Mouse (Mus musculus) ovary, adult 2 months (tissue): ENCODE measurements around the gene Aloxe3. TPM values are rescaled to one million over a fixed set of nuclear protein-coding genes. Genes with fewer than 3 reads are reported as not detected.

Source experiments
- polyA plus RNA-seq: library from polyadenylated mRNA; depleted of rRNA; stranded (reverse); fragments of >200 nt; gene quantifications from 2 replicates; pipeline ENCODE4 v1.2.3, GENCODE M21; 2012; rRNA removed

The Aloxe3 gene
- 2.8 and 7.0 TPM in 2 replicates for polyA plus RNA-seq

DNA sequence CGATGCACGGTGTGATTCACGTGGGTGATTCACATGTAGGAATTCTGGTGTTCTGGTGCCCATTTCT lies at the start of gene Aloxe3:
Gene Aloxe3, plus strand, starts transcription at position 45 of the 67 bp plus-strand sequence.

DNA sequence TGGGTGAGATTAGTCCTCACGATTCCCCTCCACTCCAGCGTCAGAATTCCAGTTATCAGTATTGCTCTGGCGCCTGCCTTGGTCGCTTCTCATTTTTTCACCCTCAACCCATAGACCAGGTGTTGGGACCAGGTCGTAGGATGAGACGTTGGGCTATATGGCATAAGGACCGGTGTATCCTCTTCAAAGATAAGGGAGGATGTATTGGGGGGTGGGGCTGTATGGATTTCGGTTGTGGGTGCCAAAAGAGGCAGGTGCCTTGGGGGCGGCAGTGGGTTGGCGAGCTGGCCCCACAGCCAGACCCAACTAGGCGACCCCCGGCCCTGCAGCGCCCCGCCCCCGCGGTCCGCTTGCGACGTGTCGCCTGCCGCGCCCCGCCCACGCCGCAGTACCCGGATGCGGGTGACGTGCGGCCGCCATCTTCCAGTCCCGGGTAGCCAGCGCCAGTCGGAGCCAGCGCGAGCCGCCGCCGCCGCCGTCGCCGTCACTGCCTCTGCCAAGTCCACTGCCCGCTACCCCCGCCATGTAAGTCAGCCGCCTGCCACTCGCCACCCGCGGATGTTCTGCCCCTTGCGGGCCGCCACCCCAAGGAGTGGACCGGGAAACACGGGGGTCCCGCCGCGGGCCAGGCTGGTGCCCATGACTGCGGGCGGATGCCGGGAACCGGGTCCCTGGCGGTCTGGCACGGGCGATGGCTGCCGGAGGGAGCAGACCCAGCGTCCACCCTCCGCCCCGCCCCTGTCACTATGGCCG lies 37.4 kb upstream of the Aloxe3 start, which contains the start of gene Vamp2:
Gene Vamp2, plus strand, starts transcription at position 388 of the 753 bp plus-strand sequence.

DNA sequence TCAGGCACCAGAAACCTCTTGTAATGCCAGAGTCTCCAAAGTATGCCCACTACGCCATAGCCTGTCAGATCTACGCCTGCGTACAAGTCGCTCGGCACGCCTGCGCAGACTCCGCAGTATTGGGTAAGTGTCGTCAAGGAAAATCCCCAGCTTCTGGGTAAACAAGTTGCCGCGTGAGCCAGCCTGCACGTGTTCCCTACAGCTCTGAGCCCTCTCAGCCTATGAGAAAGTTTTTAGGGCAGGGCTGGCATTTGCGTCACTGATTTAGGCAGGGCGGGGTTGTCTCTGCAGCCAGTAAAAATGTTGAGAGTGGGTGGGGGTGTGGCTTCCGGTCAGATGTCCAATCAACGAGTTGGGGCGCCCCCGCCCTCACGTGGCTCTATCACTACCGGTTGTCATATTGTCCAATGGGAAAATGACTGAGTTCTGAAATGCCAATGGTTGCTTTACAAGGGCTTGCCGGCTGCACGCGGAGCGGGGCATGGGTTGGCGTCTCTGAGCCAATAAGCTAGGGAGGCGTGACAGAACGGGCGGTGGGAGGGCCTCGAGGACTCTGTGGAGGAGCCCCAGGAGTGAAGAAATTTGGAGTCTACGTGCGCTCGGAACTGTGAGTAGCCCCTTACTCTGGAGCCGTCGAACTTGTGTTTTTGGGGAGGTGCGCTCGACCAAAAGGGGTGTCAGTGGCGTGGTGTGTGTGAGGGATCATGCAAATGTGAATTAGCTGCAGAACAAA lies 30.8 kb upstream of the Aloxe3 start, which contains the start of gene Per1:
Gene Per1, plus strand, starts transcription at position 521 of the 733 bp plus-strand sequence.

DNA sequence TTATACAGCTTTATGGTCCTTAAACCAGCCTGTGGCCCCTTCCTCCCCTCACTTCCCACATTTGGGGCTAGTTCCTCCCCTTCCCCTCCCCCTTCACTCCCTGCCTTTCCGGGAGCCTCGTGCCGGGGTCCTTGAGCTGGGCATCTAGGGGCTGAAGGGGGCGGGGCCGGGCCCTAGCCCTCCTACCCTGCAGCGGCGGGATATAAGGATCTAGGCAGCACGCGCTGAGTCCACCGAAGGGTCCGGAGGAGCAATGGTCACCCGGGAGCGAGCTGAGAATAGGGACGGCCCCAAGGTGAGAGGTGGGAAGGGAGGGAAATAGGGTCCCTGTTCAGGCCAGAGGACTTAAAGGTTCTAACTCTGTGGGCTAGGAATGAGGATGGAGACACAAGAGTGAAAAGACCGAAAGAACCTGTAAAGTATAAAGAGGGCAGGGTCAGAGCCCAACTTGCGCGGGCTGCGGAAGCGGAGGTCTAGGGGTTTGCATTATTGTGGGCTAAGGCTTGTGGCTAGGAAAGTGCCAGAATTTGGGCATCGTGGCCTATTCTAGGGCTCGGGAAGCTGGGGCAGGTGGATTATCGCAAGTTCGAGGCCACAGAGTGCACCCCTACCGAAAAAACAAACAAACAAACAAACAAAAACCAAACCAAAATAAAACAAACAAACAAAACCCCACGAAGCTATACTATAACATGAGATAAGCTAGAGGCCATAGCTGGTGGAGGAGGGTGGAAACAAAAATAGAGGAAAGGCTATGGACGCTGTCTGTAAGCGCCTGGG lies 5.3 kb upstream of the Aloxe3 start, which contains the start of gene Hes7:
Gene Hes7, plus strand, starts transcription at position 184 of the 780 bp plus-strand sequence.

DNA sequence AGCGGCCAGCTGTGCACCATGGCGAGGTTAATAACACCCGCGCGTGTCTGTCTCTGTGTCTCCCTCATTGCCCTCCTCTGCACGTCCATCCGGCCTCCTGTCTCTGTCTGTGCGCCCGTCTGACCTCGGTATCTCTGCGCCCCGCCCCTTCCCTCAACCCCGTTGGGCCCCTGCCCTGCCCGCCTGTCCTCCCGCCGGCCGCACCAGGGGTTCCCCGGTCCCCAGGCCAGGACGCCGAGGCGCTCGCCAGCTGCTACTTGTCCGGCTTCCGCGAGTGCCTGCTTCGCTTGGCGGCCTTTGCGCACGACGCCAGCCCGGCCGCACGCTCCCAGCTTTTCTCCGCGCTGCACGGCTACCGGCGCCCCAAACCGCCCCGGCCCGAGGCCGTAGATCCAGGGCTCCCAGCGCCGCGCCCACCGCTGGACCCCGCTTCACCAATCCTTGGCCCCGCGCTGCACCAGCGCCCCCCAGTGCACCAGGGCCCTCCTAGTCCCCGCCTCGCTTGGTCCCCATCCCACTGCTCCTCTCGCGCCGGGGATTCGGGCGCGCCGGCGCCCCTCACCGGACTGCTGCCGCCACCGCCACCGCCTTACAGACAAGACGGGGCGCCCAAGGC lies 3.3 kb upstream of the Aloxe3 start, which contains the start of gene 9130213A22Rik:
Gene 9130213A22Rik, minus strand, starts transcription at position 254 of the 616 bp plus-strand sequence.

DNA sequence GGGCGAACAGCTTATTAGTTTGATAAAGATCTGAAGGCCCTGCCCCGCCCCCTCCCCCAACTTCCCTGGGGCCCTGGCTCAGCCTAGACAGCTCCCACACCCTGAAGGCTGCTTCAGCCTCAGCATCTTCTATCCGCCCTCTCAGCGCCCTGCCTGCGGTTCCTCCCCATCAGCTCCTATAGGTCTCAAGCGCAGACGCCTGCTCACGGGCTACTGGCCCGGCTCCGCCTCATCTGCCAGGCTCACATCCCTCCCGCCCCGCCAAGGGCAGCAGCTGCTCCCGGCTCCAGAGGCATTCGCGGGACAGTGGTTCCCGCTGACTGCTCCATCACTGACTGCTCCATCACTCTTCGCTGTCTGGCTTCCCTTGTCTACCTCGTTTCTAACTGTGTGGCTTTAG lies 31.1 kb downstream of the Aloxe3 start, which contains the start of gene Alox12b:
Gene Alox12b, plus strand, starts transcription at position 190 of the 400 bp plus-strand sequence.

DNA sequence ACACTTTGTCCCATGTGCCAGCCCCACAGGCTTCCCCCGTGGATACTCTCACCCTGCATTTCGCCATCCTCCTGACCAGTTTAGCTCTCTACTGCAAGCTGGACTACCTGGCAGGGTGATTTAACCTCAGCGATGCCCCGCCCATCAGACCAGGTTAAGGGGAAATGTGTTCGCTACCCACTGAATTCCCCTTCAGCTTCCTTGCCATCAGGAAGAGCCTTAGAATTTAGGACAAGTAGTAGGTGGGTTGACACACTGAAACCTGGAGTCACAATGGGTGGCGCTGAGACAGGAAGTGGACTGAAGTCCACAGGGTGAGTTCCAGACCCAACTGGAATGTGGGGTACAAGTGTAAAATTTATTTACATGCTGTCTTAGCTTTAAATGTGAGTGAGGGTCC lies 72.0 kb downstream of the Aloxe3 start, which contains the start of gene Alox8:
Gene Alox8, minus strand, starts transcription at position 101 of the 400 bp plus-strand sequence.

Other genes with a start within 250 kb of the Aloxe3 start
- gene Rnf222, start 237.3 kb upstream of the Aloxe3 start, polyA plus RNA-seq, result 0.03 and 0.21 TPM in 2 replicates
- gene Rpl26, start 224.3 kb upstream of the Aloxe3 start, polyA plus RNA-seq, result 1,030 and 1,365 TPM in 2 replicates
- not detected in 2 replicates for gene Odf4, start 198.8 kb upstream of the Aloxe3 start, polyA plus RNA-seq
- 53.3 and 59.5 TPM in 2 replicates for gene Arhgef15, start 168.4 kb upstream of the Aloxe3 start, polyA plus RNA-seq
- 94.0 and 117 TPM in 2 replicates for gene Slc25a35, start 157.8 kb upstream of the Aloxe3 start, polyA plus RNA-seq
- gene Rangrf, start 150.7 kb upstream of the Aloxe3 start, polyA plus RNA-seq, result 31.8 and 49.9 TPM in 2 replicates
- gene Pfas, start 117.4 kb upstream of the Aloxe3 start, polyA plus RNA-seq, result 27.2 and 30.6 TPM in 2 replicates
- 69.9 and 84.4 TPM in 2 replicates for gene Ctc1, start 110.0 kb upstream of the Aloxe3 start, polyA plus RNA-seq
- 35.2 and 55.8 TPM in 2 replicates for gene Aurkb, start 80.2 kb upstream of the Aloxe3 start, polyA plus RNA-seq
- 26.9 and 29.6 TPM in 2 replicates for gene Borcs6, start 66.2 kb upstream of the Aloxe3 start, polyA plus RNA-seq
- gene Tmem107, start 55.1 kb upstream of the Aloxe3 start, polyA plus RNA-seq, result 60.2 and 98.0 TPM in 2 replicates
- 128 and 221 TPM in 2 replicates for gene Vamp2, start 37.4 kb upstream of the Aloxe3 start, polyA plus RNA-seq
- 25.2 and 31.5 TPM in 2 replicates for gene Per1, start 30.7 kb upstream of the Aloxe3 start, polyA plus RNA-seq
- 0.83 and 1.5 TPM in 2 replicates for gene Hes7, start 5.5 kb upstream of the Aloxe3 start, polyA plus RNA-seq
- gene 9130213A22Rik, start 3.3 kb upstream of the Aloxe3 start, polyA plus RNA-seq, result 1.4 TPM in 2 replicates
- 0.18 TPM in 1 of 2 replicates, not detected in the other for gene Alox12b, start 31.1 kb downstream of the Aloxe3 start, polyA plus RNA-seq
- 0.06 TPM in 1 of 2 replicates, not detected in the other for gene Alox8, start 71.9 kb downstream of the Aloxe3 start, polyA plus RNA-seq
- gene Gucy2e, start 111.1 kb downstream of the Aloxe3 start, polyA plus RNA-seq, result 1.6 and 1.8 TPM in 2 replicates
- gene Cntrob, start 197.9 kb downstream of the Aloxe3 start, polyA plus RNA-seq, result 11.0 and 12.6 TPM in 2 replicates
- gene Trappc1, start 198.1 kb downstream of the Aloxe3 start, polyA plus RNA-seq, result 24.4 and 49.0 TPM in 2 replicates
- gene Kcnab3, start 200.4 kb downstream of the Aloxe3 start, polyA plus RNA-seq, result 20.8 and 21.2 TPM in 2 replicates
- 4.7 and 4.9 TPM in 2 replicates for gene Rnf227, start 214.6 kb downstream of the Aloxe3 start, polyA plus RNA-seq
- 192 and 199 TPM in 2 replicates for gene Chd3, start 243.5 kb downstream of the Aloxe3 start, polyA plus RNA-seq